ENCODE assay signal across 8 mouse cellular contexts in genomic region chr17:47521551-47522258, GRCm38 (mm10). TPM values are rescaled to one million over a fixed set of nuclear protein-coding genes. Genes with fewer than 3 reads are reported as not detected.
DNase-seq lines count a peak whose midpoint lies in the region; ATAC-seq and TF ChIP-seq lines count a peak whose summit lies in the region.

No protein-coding gene starts in this region.

- intact Hi-C loops in left cerebral cortex, adult 2 months (cut with DNase I) = no loop called here
- intact Hi-C loops in heart, adult 2 months (cut with DNase I) = no loop called here

- no peak for TF ChIP-seq CTCF in left cerebral cortex, adult 2 months (IDR thresholded peaks at IDR 0.05)
- TF ChIP-seq CTCF in heart, adult 2 months (IDR thresholded peaks at IDR 0.05) = no peak
- TF ChIP-seq CTCF in kidney, adult 2 months (conservative IDR thresholded peaks at IDR 0.05; ENCODE audit: insufficient read depth, insufficient read length, low read depth, low read length) = no peak
- no peak for TF ChIP-seq CTCF in olfactory bulb, adult 2 months (IDR thresholded peaks at IDR 0.05; ENCODE audit: insufficient read depth, low read depth, low read length)

- 0 out of 2 replicates have a peak, but pooled peaks have one; percentile 16 for TF ChIP-seq EP300 in heart, adult 2 months (IDR thresholded peaks at IDR 0.05; ENCODE audit: insufficient read depth, low read depth, low read length)

- no peaks in the 10 kb centered on the region for H3K27me3 ChIP-seq in heart, adult 2 months (ENCODE audit: control insufficient read depth, insufficient read depth, low read length)
- H3K27me3 ChIP-seq in kidney, adult 2 months (replicated peaks; ENCODE audit: control insufficient read depth, insufficient read depth, low read length) = no peaks in the 10 kb centered on the region
- no peaks in the 10 kb centered on the region for H3K27me3 ChIP-seq in lung, embryonic 16.5 days (ENCODE audit: control insufficient read depth, insufficient read depth, low read depth, low read length)

- peak overlapping the region; percentile 9 for H3K9ac ChIP-seq in heart, adult 2 months (ENCODE audit: low read depth, low read length)
- H3K9ac ChIP-seq in lung, embryonic 16.5 days (ENCODE audit: low read length) = peak overlapping the region; percentile 63

- DNase-seq in left cerebral cortex, adult 2 months (ENCODE audit: extremely low spot score in 1 of 2, low spot score in 2 of 2) = no peak
- DNase-seq in left cerebral cortex, adult 8-10 months (ENCODE audit: low spot score in 2 of 2) = no peak
- peak; percentile 69 to 80 for DNase-seq in heart, adult 2 months
- peak; percentile 47 for DNase-seq in kidney, adult 2 months
- peak; percentile 87 for DNase-seq in thymus, postnatal 4 days

- 5% methylated on average over 17 of the region's 17 CpGs for WGBS in heart, adult 2 months
- 27% methylated on average over 16 of the region's 17 CpGs for WGBS in kidney, adult 2 months
- 3% methylated on average over 17 of the region's 17 CpGs for WGBS in lung, embryonic 16.5 days
- WGBS in olfactory bulb, adult 2 months = 5% methylated on average over 17 of the region's 17 CpGs

- no peaks in the 10 kb centered on the region for H3K9me3 ChIP-seq in lung, embryonic 16.5 days (ENCODE audit: control insufficient read depth, low read length)

- H3K4me3 ChIP-seq in left cerebral cortex, adult 2 months = peak overlapping the region; percentile 24
- peak overlapping the region; percentile 11; the same call in 1 of the 2 replicates for H3K4me3 ChIP-seq in heart, adult 2 months
- H3K4me3 ChIP-seq in kidney, adult 2 months (ENCODE audit: insufficient read depth, low read depth, low read length) = peak overlapping the region; percentile 1; the same call in 1 of the 2 replicates
- peak overlapping the region; percentile 22 for H3K4me3 ChIP-seq in lung, embryonic 16.5 days (ENCODE audit: low read length)
- peak overlapping the region; percentile 18; the same call in 1 of the 2 replicates for H3K4me3 ChIP-seq in olfactory bulb, adult 2 months (ENCODE audit: insufficient read depth, low read depth, low read length)

- peak; percentile 85 for ATAC-seq in common myeloid progenitor, adult 5-6 weeks (replicated peaks; ENCODE audit: low read depth, poor library complexity, severe bottlenecking)
- ATAC-seq in lung, embryonic 16.5 days (ENCODE audit: low read depth) = peak; percentile 89

- H3K79me2 ChIP-seq in heart, adult 2 months (replicated peaks; ENCODE audit: control insufficient read depth, insufficient read depth, low read length) = no peaks in the 10 kb centered on the region

- no peaks in the 10 kb centered on the region for H3K36me3 ChIP-seq in heart, adult 2 months (ENCODE audit: control insufficient read depth, insufficient read depth, low read length)
- H3K36me3 ChIP-seq in kidney, adult 2 months (ENCODE audit: control insufficient read depth, insufficient read depth, low read length) = no peaks in the 10 kb centered on the region
- H3K36me3 ChIP-seq in lung, embryonic 16.5 days (ENCODE audit: control insufficient read depth, insufficient read depth, low read length) = no peaks in the 10 kb centered on the region

- peak overlapping the region; percentile 76 for H3K27ac ChIP-seq in left cerebral cortex, adult 2 months
- H3K27ac ChIP-seq in heart, adult 2 months = peak overlapping the region; percentile 78
- H3K27ac ChIP-seq in kidney, adult 2 months (ENCODE audit: insufficient read depth, low read depth, low read length) = no peak overlapping the region
- peak overlapping the region; percentile 99 for H3K27ac ChIP-seq in lung, embryonic 16.5 days (ENCODE audit: low read length)
- H3K27ac ChIP-seq in olfactory bulb, adult 2 months (ENCODE audit: insufficient read depth, low read depth, low read length) = peak overlapping the region; percentile 80; the same call in 1 of the 2 replicates

- peaks cover 18% of the 10 kb centered on the region for H3K4me1 ChIP-seq in heart, adult 2 months (ENCODE audit: control insufficient read depth, insufficient read depth, low read length)
- H3K4me1 ChIP-seq in kidney, adult 2 months (ENCODE audit: control insufficient read depth, insufficient read depth, low read length) = no peaks in the 10 kb centered on the region; the same call in 1 of the 2 replicates
- H3K4me1 ChIP-seq in lung, embryonic 16.5 days (replicated peaks; ENCODE audit: control insufficient read depth, insufficient read depth, low read length) = peaks cover 47% of the 10 kb centered on the region
- H3K4me1 ChIP-seq in olfactory bulb, adult 2 months (ENCODE audit: control insufficient read depth, insufficient read depth, low read length) = peaks cover 21% of the 10 kb centered on the region

- TF ChIP-seq POLR2A in heart, adult 2 months (IDR thresholded peaks at IDR 0.05; ENCODE audit: insufficient read depth, low read depth, low read length) = 0 out of 2 replicates have a peak, but pooled peaks have one; percentile 40
- no peak for TF ChIP-seq POLR2A in kidney, adult 2 months (IDR thresholded peaks at IDR 0.05; ENCODE audit: low read depth, low read length)
- 0 out of 2 replicates have a peak, but pooled peaks have one; percentile 4 for TF ChIP-seq POLR2A in olfactory bulb, adult 2 months (IDR thresholded peaks at IDR 0.05; ENCODE audit: insufficient read depth, low read depth, low read length)

- peak overlapping the region; percentile 49 for H3K4me2 ChIP-seq in lung, embryonic 16.5 days (ENCODE audit: low read depth, low read length)

RNA-seq across cellular contexts. Expression of gene Ccnd3, which starts 16.9 kb away (rescaled TPM):
- 10 to 100 TPM; 38.2 to 38.4 TPM for total RNA-seq in left cerebral cortex, adult 2 months (2021)
- 10 to 100 TPM; 28.2 to 33.4 (median 30.8) TPM for total RNA-seq in left cerebral cortex, adult 8-10 months (2022)
- 45.1 and 61.9 TPM in 2 replicates for total RNA-seq in common myeloid progenitor, adult 5-6 weeks (2017)
- total RNA-seq in heart, adult 2 months (2021) = 10 to 100 TPM; 75.9 to 83.7 TPM
- 75.1 and 77.5 TPM in 2 replicates for polyA plus RNA-seq in heart, adult 2 months (2012; rRNA removed)
- polyA plus RNA-seq in kidney, adult 2 months (2012; rRNA removed) = 148 and 152 TPM in 2 replicates
- polyA plus RNA-seq in lung, embryonic 16.5 days (2015; fragmentation: Nextera tagmentation; extraction: Ambion mirVana) = 258 and 277 TPM in 2 replicates
- polyA plus RNA-seq in olfactory bulb, adult 2 months (2012; ENCODE audit: insufficient read depth, insufficient read length, low replicate concordance, missing spikeins) = 292 and 423 TPM in 2 replicates

RNA-seq across cellular contexts. Expression of gene Taf8, which starts 19.6 kb away (rescaled TPM):
- total RNA-seq in left cerebral cortex, adult 2 months (2021) = 10 to 100 TPM; 17.3 to 22.0 TPM
- 10 to 100 TPM; 17.6 to 22.3 (median 19.1) TPM for total RNA-seq in left cerebral cortex, adult 8-10 months (2022)
- total RNA-seq in common myeloid progenitor, adult 5-6 weeks (2017) = 45.2 and 64.5 TPM in 2 replicates
- total RNA-seq in heart, adult 2 months (2021) = 10 to 100 TPM; 10.8 to 12.5 TPM
- 14.2 and 21.0 TPM in 2 replicates for polyA plus RNA-seq in heart, adult 2 months (2012; rRNA removed)
- polyA plus RNA-seq in kidney, adult 2 months (2012; rRNA removed) = 22.9 and 23.7 TPM in 2 replicates
- polyA plus RNA-seq in lung, embryonic 16.5 days (2015; fragmentation: Nextera tagmentation; extraction: Ambion mirVana) = 30.5 and 30.9 TPM in 2 replicates
- not detected in 2 replicates for polyA plus RNA-seq in olfactory bulb, adult 2 months (2012; ENCODE audit: insufficient read depth, insufficient read length, low replicate concordance, missing spikeins)

Comparison
In these comparisons a context has a peak if more than half of its experiments do, and no peak if none do; other contexts are left out.
1. DNase-seq: peak in heart, adult 2 months (2 of 2), kidney, adult 2 months (single experiment) and thymus, postnatal 4 days (single experiment); none in left cerebral cortex, adult 2 months (0 of 2) and left cerebral cortex, adult 8-10 months (0 of 2).
2. Peak in every context shown above with its lines, with median percentiles within 50 percentile points of each other: H3K4me3 ChIP-seq.